Mouse (Mus musculus) bone marrow, adult 2 months (tissue): ENCODE data around the gene Hoxc5.

ENCODE experiments used
- CTCF ChIP-seq: fragments of 200-500 bp; IDR thresholded peaks from 2 replicates; pipeline ENCODE4 v1.5.1; 2011; ENCODE audit warnings: low read length, control low read depth; ENCODE audit not compliant: control insufficient read depth, insufficient read depth
- POLR2A ChIP-seq: fragments of 200-500 bp; IDR thresholded peaks from 2 replicates; pipeline ENCODE4 v1.6.1; 2011; ENCODE audit warnings: low read depth, mild to moderate bottlenecking, control low read depth, low read length, borderline replicate concordance; ENCODE audit not compliant: control insufficient read depth

DNA sequence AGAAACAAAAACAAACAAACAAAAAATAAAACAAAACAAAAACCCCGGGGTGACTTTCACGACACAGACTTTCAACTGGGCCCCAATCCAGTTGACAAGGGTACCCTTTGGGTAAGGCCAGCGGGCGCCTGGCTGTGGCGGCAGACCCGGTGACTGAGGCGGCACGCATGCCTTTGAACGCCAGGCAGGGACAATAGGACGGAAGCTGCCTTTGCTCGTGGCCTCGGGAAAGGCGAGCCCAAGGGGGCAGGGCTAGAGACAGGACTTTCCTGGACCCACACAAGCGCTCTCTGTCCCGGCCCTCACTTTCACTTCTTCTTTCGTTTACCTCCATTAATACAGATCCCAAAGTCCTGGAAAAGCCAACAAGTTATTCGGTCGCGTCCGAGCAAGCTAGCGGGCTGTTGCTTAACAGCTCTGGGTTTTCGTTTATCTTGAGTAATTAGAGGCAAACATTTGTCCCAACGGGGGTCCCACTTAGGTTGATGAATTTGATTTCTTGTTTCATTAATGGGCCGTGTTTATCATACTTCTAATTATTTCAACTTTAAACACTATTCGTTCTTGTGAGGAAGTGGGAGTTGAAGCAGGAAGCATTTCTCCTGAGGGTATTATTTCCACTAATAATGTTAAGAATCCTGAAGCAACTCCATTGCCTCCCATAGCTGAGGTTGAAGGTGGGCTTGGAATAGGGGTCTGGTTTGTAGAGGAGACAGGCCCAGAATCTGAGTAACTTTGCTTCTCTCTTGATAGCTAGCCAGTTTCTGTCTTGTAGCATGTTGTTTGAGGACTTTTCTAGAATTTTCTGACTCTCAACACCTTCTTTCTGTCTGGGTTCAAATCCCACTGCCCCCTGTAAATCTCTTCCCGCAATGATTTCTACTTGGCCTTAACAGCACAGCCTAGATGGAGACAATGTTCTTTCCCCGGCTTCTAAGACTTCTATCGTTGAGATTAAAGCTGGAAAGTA lies 3.3 kb upstream of the Hoxc5 start:
- TF ChIP-seq CTCF (no peak), POLR2A (no peak)
